Mouse (Mus musculus) liver, embryonic 14.5 days (tissue): Measurements from ENCODE around the gene Epha8.

ENCODE experiments used
- CTCF ChIP-seq: IDR thresholded peaks from 2 replicates; pipeline ENCODE4 v1.5.1; 2016; ENCODE audit warnings: antibody characterized with exemption, low read depth, control low read depth
- EP300 ChIP-seq: IDR thresholded peaks from 2 replicates; pipeline ENCODE4 v1.6.1; 2016; ENCODE audit warnings: antibody characterized with exemption, low read depth

DNA sequence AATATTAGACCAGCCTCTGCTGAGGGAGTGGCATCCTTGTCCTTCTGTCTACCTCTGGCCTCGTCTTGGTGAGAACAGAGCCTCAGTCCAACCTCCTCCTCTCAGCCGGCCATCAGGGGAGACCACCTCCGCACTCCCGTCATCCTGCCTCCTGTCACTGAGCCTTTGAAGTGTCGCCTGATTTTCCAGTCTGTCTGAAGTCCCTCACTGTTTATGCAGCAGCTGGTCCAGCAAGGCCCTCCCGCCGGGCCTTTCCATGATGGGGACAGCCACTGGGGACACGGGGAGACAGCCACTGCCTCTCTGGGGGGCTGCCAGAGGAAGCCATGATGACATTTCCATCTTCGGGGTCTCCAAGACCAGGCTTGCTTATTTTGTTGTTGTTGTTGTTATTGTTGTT lies 43.8 kb downstream of the Epha8 start:
- no peak for TF ChIP-seq CTCF
- TF ChIP-seq EP300, result no peak
